Mouse (Mus musculus) forebrain, embryonic 16.5 days (tissue): Measurements from ENCODE around the gene Cyp4f18. TPM values are rescaled to one million over a fixed set of nuclear protein-coding genes. Genes with fewer than 3 reads are reported as not detected.

ENCODE experiments used
- ATAC-seq: fragments of 200-750 bp; cut with Nextera tagmentation; 2 replicates; pipeline ENCODE4 v1.8.0; 2017; ENCODE audit warnings: mild to moderate bottlenecking, moderate library complexity
- H3K27ac ChIP-seq: fragments of 300-500 bp; sonication (generic); 2 replicates; pipeline ENCODE4 v1.5.1; 2014; ENCODE audit warnings: low read length, control low read depth
- H3K27me3 ChIP-seq: fragments of 300-500 bp; sonication (generic); replicated peaks from 2 replicates; pipeline ENCODE4 v1.6.1; 2014; ENCODE audit warnings: low read length; ENCODE audit not compliant: control insufficient read depth, insufficient read depth
- H3K36me3 ChIP-seq: fragments of 300-500 bp; sonication (generic); 2 replicates; pipeline ENCODE4 v1.6.1; 2014; ENCODE audit not compliant: control insufficient read depth, insufficient read depth
- H3K4me1 ChIP-seq: fragments of 300-500 bp; sonication (generic); replicated peaks from 2 replicates; pipeline ENCODE4 v1.6.1; 2014; ENCODE audit warnings: low read length; ENCODE audit not compliant: control insufficient read depth, insufficient read depth
- H3K4me2 ChIP-seq: fragments of 300-500 bp; sonication (generic); 2 replicates; pipeline ENCODE4 v1.6.1; 2014; ENCODE audit warnings: mild to moderate bottlenecking, low read length, control low read depth
- H3K4me3 ChIP-seq: fragments of 300-500 bp; sonication (generic); replicated peaks from 2 replicates; pipeline ENCODE4 v1.5.1; 2014; ENCODE audit warnings: mild to moderate bottlenecking, low read length, control low read depth
- H3K9ac ChIP-seq: fragments of 300-500 bp; sonication (generic); replicated peaks from 2 replicates; pipeline ENCODE4 v1.6.1; 2014; ENCODE audit warnings: low read depth, low read length, control low read depth
- H3K9me3 ChIP-seq: fragments of 300-500 bp; sonication (generic); 2 replicates; pipeline ENCODE4 v1.6.1; 2016; ENCODE audit warnings: low read length; ENCODE audit not compliant: control insufficient read depth
- WGBS: fragments of 180-500 bp; shearing (Covaris S2); extraction: QIAGEN DNeasy Blood & Tissue Kit; methylation state at CpG from one replicate; pipeline ENCODE4 v1.1.7; 2014; 5-methylcytosine and 5-hydroxymethylcytosine counted together
- polyA plus RNA-seq: library from polyadenylated mRNA; unstranded; fragments of >200 nt; fragmentation: Nextera tagmentation; extraction: Ambion mirVana; gene quantifications from 2 replicates; pipeline ENCODE4 v1.2.1, GENCODE M21; 2015

Gene Cyp4f18
- polyA plus RNA-seq, 1 experiment from 2014 or later: 0.79 TPM

GRCm38 (mm10) chr8:71950482-71951221 is 58.8 kb downstream of the Cyp4f18 start, which contains the start of gene Zfp961:
TSS of gene Zfp961 (plus strand) at chr8:71951038.
- 3% methylated on average over 34 of the region's 34 CpGs for WGBS
- H3K4me2 ChIP-seq: peak within 1 kb of the TSS; percentile 63
- ATAC-seq: peak; percentile 100
- peaks cover 3% of the 10 kb centered on the region; the same call in 1 of the 2 replicates for H3K36me3 ChIP-seq
- peak within 1 kb of the TSS; percentile 81 for H3K27ac ChIP-seq
- peaks cover 10% of the 10 kb centered on the region for H3K9me3 ChIP-seq
- H3K4me1 ChIP-seq: peaks cover 14% of the 10 kb centered on the region
- peak within 1 kb of the TSS; percentile 78 for H3K4me3 ChIP-seq
- H3K9ac ChIP-seq: peak within 1 kb of the TSS; percentile 79
- peaks cover 4% of the 10 kb centered on the region; the same call in 1 of the 2 replicates for H3K27me3 ChIP-seq

- no peak overlapping the region for H3K4me2 ChIP-seq
- peaks cover 5% of the 10 kb centered on the region; the same call in 1 of the 2 replicates for H3K27me3 ChIP-seq
- no peak overlapping the region for H3K9ac ChIP-seq
- no peak overlapping the region for H3K27ac ChIP-seq
- WGBS: 93% methylated on average over 5 of the region's 5 CpGs
- H3K4me1 ChIP-seq: peaks cover 14% of the 10 kb centered on the region
- ATAC-seq: no peak
- H3K9me3 ChIP-seq: no peaks in the 10 kb centered on the region
- no peak overlapping the region for H3K4me3 ChIP-seq
- H3K36me3 ChIP-seq: no peaks in the 10 kb centered on the region; the same call in 1 of the 2 replicates
Observed at GRCm38 (mm10) chr8:71948624-71949023, 60.8 kb downstream of the Cyp4f18 start.

- no peaks in the 10 kb centered on the region for H3K9me3 ChIP-seq
- no peak for ATAC-seq
- no peak overlapping the region for H3K4me3 ChIP-seq
- 72% methylated on average over 1 of the region's 1 CpGs for WGBS
- no peak overlapping the region for H3K4me2 ChIP-seq
- H3K27me3 ChIP-seq: peaks cover 5% of the 10 kb centered on the region; the same call in 1 of the 2 replicates
- H3K36me3 ChIP-seq: no peaks in the 10 kb centered on the region
- no peaks in the 10 kb centered on the region for H3K4me1 ChIP-seq
- H3K9ac ChIP-seq: no peak overlapping the region
- H3K27ac ChIP-seq: no peak overlapping the region
Observed at GRCm38 (mm10) chr8:71941776-71942175, 67.7 kb downstream of the Cyp4f18 start.

- Histone ChIP-seq H3K9me3 (no peaks in the 10 kb centered on the region), H3K4me2 (no peak overlapping the region), H3K27me3 (no peaks in the 10 kb centered on the region), H3K9ac (no peak overlapping the region), H3K4me3 (no peak overlapping the region), H3K36me3 (no peaks in the 10 kb centered on the region), H3K27ac (no peak overlapping the region), H3K4me1 (no peaks in the 10 kb centered on the region)
- WGBS: 82% methylated on average over 2 of the region's 2 CpGs
- no peak for ATAC-seq
Observed at GRCm38 (mm10) chr8:71940293-71941208, 68.9 kb downstream of the Cyp4f18 start.

Other genes starting within 250 kb of the Cyp4f18 start
- 8.7 and 8.9 TPM in 2 replicates for gene Zfp709, start 127.6 kb downstream of the Cyp4f18 start, polyA plus RNA-seq
- gene Zfp882, start 101.0 kb downstream of the Cyp4f18 start, polyA plus RNA-seq: 21.2 and 22.9 TPM in 2 replicates
- gene Zfp617, start 101.0 kb downstream of the Cyp4f18 start, polyA plus RNA-seq: 31.8 and 33.5 TPM in 2 replicates
- 22.6 and 23.9 TPM in 2 replicates for gene Zfp961, start 58.6 kb downstream of the Cyp4f18 start, polyA plus RNA-seq
- gene Olfr372, start 31.6 kb upstream of the Cyp4f18 start, polyA plus RNA-seq: not detected in 2 replicates
- gene Olfr373, start 73.6 kb upstream of the Cyp4f18 start, polyA plus RNA-seq: not detected in 2 replicates
- gene Olfr374, start 97.4 kb upstream of the Cyp4f18 start, polyA plus RNA-seq: not detected in 2 replicates
- 214 and 253 TPM in 2 replicates for gene Tpm4, start 125.3 kb upstream of the Cyp4f18 start, polyA plus RNA-seq
- 105 and 121 TPM in 2 replicates for gene Rab8a, start 151.6 kb upstream of the Cyp4f18 start, polyA plus RNA-seq
- gene Hsh2d, start 180.0 kb upstream of the Cyp4f18 start, polyA plus RNA-seq: not detected in 2 replicates
- not detected in 2 replicates for gene Cib3, start 203.2 kb upstream of the Cyp4f18 start, polyA plus RNA-seq
- not detected in 2 replicates for gene Gm11034, start 204.0 kb upstream of the Cyp4f18 start, polyA plus RNA-seq
- 124 and 129 TPM in 2 replicates for gene Fam32a, start 210.1 kb upstream of the Cyp4f18 start, polyA plus RNA-seq
- gene Ap1m1, start 230.4 kb upstream of the Cyp4f18 start, polyA plus RNA-seq: 252 and 284 TPM in 2 replicates